Mouse (Mus musculus) liver, adult 2 months (tissue): ENCODE results near the gene Faf1. TPM values are rescaled to one million over a fixed set of nuclear protein-coding genes. Genes with fewer than 3 reads are reported as not detected.

ENCODE experiments used
- DNase-seq: peaks from one replicate; pipeline ENCODE4 v3.0.0-alpha.2; 2011; ENCODE audit warnings: low read depth, low spot score; ENCODE audit errors: extremely low read depth
- H3K27ac ChIP-seq: fragments of 200-500 bp; replicated peaks from 2 replicates; pipeline ENCODE4 v1.5.1; 2012; ENCODE audit warnings: low read depth, mild to moderate bottlenecking, control low read depth, inconsistent platforms, low read length; ENCODE audit not compliant: insufficient read depth
- H3K27me3 ChIP-seq: fragments of 200-500 bp; 2 replicates; pipeline ENCODE4 v1.6.1; 2012; ENCODE audit warnings: mild to moderate bottlenecking, moderate library complexity, low read length, inconsistent platforms; ENCODE audit not compliant: control insufficient read depth, insufficient read depth
- H3K36me3 ChIP-seq: fragments of 200-500 bp; 2 replicates; pipeline ENCODE4 v1.6.1; 2012; ENCODE audit warnings: low read length, inconsistent platforms; ENCODE audit not compliant: control insufficient read depth, insufficient read depth
- H3K4me1 ChIP-seq: fragments of 200-500 bp; 2 replicates; pipeline ENCODE4 v1.6.1; 2011; ENCODE audit warnings: low read length; ENCODE audit not compliant: control insufficient read depth, insufficient read depth
- H3K4me3 ChIP-seq: fragments of 200-500 bp; 2 replicates; pipeline ENCODE4 v1.5.1; 2011; ENCODE audit warnings: low read depth, mild to moderate bottlenecking, control low read depth, low read length, moderate library complexity; ENCODE audit not compliant: insufficient read depth
- H3K79me2 ChIP-seq: fragments of 200-500 bp; 2 replicates; pipeline ENCODE4 v1.6.1; 2012; ENCODE audit warnings: inconsistent platforms, mild to moderate bottlenecking, low read length, moderate library complexity; ENCODE audit not compliant: control insufficient read depth, insufficient read depth
- H3K9ac ChIP-seq: fragments of 200-500 bp; 2 replicates; pipeline ENCODE4 v1.6.1; 2012; ENCODE audit warnings: low read depth, mild to moderate bottlenecking, control low read depth, inconsistent platforms, low read length
- CTCF ChIP-seq: fragments of 200-500 bp; IDR thresholded peaks from 2 replicates; pipeline ENCODE4 v1.5.1; 2011; ENCODE audit warnings: low read depth, low read length, control low read depth
- POLR2A ChIP-seq: fragments of 200-500 bp; IDR thresholded peaks from 2 replicates; pipeline ENCODE4 v1.6.1; 2011; ENCODE audit warnings: low read length, control low read depth; ENCODE audit not compliant: insufficient read depth; ENCODE audit errors: extremely low read depth
- WGBS: fragments of 180-500 bp; shearing (Covaris S2); methylation state at CpG from one replicate; pipeline ENCODE4 v1.1.7; 2018; 5-methylcytosine and 5-hydroxymethylcytosine counted together
- polyA plus RNA-seq: library from polyadenylated mRNA; depleted of rRNA; stranded (reverse); fragments of >200 nt; gene quantifications from 2 replicates; pipeline ENCODE4 v1.2.3, GENCODE M21; 2012
- total RNA-seq: library from RNA; depleted of rRNA; stranded (reverse); fragments of >200 nt; gene quantifications from 2 replicates; pipeline ENCODE4 v1.2.3, GENCODE M21; 2014

Faf1 gene
- total and polyA plus RNA-seq, 2 experiments: 4.7 to 21.7 TPM

DNA sequence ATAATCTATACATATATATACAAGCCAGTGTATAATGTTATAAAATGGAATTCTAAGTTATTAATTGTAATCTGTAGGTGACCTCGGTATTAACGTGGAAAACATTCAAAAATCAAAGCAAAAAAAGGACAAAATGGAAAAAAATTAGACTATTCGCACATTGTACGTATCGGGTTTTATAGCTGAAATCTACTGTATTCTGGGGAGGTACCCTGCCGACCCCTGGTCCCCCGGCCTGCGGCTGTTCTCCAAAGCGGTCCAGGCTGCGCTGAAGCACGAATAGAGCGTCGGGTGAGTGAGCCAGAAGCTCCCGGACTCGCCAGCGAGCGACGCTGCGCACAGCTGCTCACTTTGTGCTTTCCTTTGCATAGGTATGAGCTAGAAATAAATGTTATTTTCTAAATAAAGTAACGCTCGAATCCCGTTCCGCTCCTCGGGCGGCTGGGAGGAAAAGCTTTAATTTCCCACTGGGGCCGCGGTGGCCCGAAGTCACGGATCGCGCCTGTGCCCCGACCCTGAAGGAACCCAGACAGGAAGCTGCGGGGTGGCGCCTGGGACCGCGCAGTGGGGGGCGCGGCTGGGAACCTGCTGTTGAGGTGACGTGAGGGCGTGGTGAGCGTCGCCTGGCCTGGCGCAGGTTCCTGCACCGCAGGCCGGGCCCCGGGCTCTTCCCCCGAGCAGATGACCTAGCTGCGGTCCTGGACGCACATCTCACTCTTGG lies 307.1 kb downstream of the Faf1 start:
- no peak for DNase-seq
- 3% methylated on average over 49 of the region's 49 CpGs for WGBS
- Histone ChIP-seq H3K4me1 (no peaks in the 10 kb centered on the region; the same call in none of the 2 replicates), H3K27me3 (peaks cover 53% of the 10 kb centered on the region), H3K27ac (no peak overlapping the region), H3K79me2 (no peaks in the 10 kb centered on the region), H3K9ac (no peak overlapping the region), H3K36me3 (no peaks in the 10 kb centered on the region), H3K4me3 (no peak overlapping the region)
- TF ChIP-seq CTCF: no peak

DNA sequence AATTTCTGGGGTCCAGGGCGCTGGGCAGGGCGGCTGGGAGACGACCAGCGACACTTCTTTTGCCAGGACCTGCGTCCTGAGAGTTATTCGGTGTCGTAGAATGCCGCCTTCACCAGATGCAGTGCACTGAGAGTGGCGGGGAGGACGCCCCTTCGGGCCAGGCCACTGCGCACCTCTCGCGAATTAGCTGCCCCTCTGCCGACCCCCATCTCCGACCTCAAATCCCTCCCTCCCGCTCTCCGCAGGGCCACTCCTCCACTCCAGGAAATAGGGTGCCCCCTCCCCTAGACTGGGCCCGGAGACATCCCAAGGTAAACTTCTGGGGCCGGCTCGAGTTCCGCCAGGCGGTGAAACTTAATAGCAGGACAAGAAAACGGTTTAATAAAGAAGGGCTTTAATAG lies 307.6 kb downstream of the Faf1 start:
- TF ChIP-seq CTCF: no peak
- no peak for TF ChIP-seq POLR2A
- no peak overlapping the region for H3K9ac ChIP-seq
- H3K27me3 ChIP-seq: peaks cover 51% of the 10 kb centered on the region
- H3K4me3 ChIP-seq: no peak overlapping the region
- no peak for DNase-seq
- WGBS: 5% methylated on average over 24 of the region's 24 CpGs
- no peaks in the 10 kb centered on the region; the same call in none of the 2 replicates for H3K4me1 ChIP-seq
- H3K79me2 ChIP-seq: no peaks in the 10 kb centered on the region
- no peaks in the 10 kb centered on the region for H3K36me3 ChIP-seq
- H3K27ac ChIP-seq: no peak overlapping the region

DNA sequence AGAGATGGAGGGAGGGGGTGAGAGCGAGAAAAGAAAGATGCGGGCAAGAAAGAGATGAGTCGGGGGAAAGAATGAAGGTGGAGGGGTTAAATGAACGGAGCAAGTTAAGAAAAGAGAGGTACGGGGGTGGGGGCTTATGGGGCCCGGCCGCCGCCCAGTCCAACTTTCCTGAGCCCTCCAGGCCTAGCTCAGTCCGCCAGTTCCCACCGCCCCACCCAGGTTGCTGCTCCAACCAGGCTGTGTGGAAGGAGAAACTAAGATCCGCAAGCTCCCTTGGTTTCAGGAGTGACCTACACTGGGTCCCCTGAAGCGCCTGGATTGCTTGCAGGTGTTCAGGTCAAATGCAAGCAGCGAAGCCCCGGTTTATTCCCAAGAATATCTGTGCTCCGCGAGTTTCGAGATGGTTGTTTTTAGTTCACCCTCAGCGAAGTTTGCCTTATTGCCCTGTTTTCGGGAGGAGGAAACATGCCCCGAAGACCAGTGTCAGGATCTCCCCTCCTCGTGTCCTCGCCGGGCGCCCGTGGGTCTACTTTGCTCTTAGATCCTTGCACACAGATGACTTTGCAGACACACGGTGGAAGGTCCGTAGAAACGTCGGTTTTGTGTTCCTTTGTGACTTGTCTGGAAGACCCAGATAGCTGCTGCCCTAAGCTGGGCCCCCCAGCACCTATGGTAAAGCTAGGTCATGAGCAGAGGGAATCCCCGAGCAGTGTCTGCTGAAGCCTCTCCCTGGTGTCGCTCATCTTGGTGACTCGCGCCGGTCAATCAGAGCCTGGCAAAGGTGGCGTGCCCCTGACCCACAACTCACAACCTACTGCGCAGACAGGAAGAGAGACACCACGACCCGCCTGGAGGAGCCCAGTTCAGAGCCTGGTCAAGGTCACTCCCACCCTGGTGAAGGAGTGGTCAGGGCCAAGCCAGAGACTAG lies 308.4 kb downstream of the Faf1 start:
- Histone ChIP-seq H3K4me1 (no peaks in the 10 kb centered on the region; the same call in none of the 2 replicates), H3K79me2 (no peaks in the 10 kb centered on the region), H3K36me3 (no peaks in the 10 kb centered on the region), H3K4me3 (no peak overlapping the region), H3K27me3 (peaks cover 49% of the 10 kb centered on the region), H3K9ac (no peak overlapping the region), H3K27ac (no peak overlapping the region)
- 7% methylated on average over 38 of the region's 38 CpGs for WGBS
- DNase-seq: no peak
- TF ChIP-seq POLR2A (no peak), CTCF (no peak)

DNA sequence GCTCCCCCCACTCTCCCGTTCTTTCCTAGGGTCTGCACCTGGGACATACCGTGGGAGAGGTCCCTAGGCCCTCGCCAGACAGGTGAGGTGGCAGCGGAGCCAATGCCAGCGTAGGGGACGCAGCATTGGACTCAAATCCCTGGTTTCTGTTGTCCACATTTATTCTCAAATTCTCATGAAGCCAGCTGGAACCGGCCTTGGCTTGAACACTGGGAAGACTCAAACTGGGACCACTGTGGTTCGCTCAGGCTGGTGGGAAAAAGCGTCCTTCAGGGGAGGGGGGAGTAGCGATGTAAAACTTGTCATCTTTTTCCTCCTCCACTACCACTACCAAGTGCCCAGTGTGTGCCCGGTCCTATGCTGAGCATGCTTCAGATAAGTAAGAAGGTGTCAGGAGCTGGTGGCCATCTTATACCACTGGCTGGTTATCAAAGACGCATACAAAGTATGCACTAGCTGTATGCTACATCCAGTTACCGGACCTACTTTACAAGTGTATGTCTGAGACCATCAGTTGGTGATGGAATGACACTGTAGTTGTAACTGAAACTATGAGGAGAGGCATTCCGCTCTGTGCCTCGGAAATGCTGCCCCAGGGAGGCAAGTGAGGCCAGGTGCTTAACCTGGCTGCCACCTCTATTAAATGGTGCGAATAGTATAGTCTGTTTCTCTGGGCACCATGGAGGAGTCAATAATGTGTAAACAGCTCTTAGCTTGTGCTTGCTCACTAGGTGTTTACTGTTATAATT lies 309.2 kb downstream of the Faf1 start:
- DNase-seq: no peak
- WGBS: 7% methylated on average over 16 of the region's 16 CpGs
- Histone ChIP-seq H3K27me3 (peaks cover 45% of the 10 kb centered on the region), H3K9ac (no peak overlapping the region), H3K4me1 (no peaks in the 10 kb centered on the region; the same call in none of the 2 replicates), H3K27ac (no peak overlapping the region), H3K4me3 (no peak overlapping the region), H3K36me3 (no peaks in the 10 kb centered on the region), H3K79me2 (no peaks in the 10 kb centered on the region)
- no peak for TF ChIP-seq CTCF
- TF ChIP-seq POLR2A: no peak

DNA sequence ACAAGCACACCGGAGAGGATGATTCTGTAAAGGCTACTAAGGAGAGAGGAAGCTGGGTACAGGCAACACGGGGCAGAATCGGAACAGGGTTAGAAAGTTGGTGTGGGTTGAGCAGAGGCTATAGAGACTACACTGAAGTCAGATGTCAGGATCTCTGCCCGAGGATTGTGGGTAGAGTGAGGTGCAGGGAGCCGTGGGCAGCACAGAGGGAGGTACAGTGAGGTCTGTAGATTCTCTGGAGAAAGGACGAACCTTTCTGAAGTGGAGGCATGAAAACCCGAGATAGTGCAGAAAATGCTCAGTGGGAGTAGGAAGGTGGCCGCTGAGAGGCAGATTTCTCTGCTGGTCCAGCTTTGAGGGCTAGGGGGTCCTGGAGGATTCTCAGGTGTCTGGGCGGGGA lies 309.9 kb downstream of the Faf1 start:
- Histone ChIP-seq H3K27me3 (peaks cover 43% of the 10 kb centered on the region), H3K27ac (no peak overlapping the region), H3K79me2 (no peaks in the 10 kb centered on the region), H3K4me3 (no peak overlapping the region), H3K4me1 (no peaks in the 10 kb centered on the region; the same call in none of the 2 replicates), H3K9ac (no peak overlapping the region), H3K36me3 (no peaks in the 10 kb centered on the region)
- no peak for DNase-seq
- no peak for TF ChIP-seq CTCF
- no peak for TF ChIP-seq POLR2A
- 8% methylated on average over 9 of the region's 9 CpGs for whole genome bisulfite sequencing
